Mouse (Mus musculus) brown adipose tissue, adult 24 weeks (tissue): Measurements from ENCODE around the gene Mylk4. TPM values are rescaled to one million over a fixed set of nuclear protein-coding genes. Genes with fewer than 3 reads are reported as not detected.

ENCODE experiments used
- H3K27ac ChIP-seq: fragments of 200-500 bp; replicated peaks from 2 replicates; pipeline ENCODE4 v1.5.1; 2012; ENCODE audit warnings: low read depth, mild to moderate bottlenecking, low read length
- H3K4me1 ChIP-seq: fragments of 200-500 bp; 2 replicates; pipeline ENCODE4 v1.6.1; 2012; ENCODE audit warnings: low read length, mixed read lengths; ENCODE audit not compliant: control insufficient read depth, insufficient read depth, insufficient read length
- H3K4me3 ChIP-seq: fragments of 200-500 bp; 2 replicates; pipeline ENCODE4 v1.5.1; 2012; ENCODE audit warnings: low read depth, mild to moderate bottlenecking, low read length, moderate library complexity; ENCODE audit not compliant: insufficient read depth
- polyA plus RNA-seq: library from polyadenylated mRNA; stranded (reverse); fragments of >200 nt; gene quantifications from 2 replicates; pipeline ENCODE4 v1.2.4, GENCODE M21; 2012; ENCODE audit not compliant: missing spikeins, insufficient read depth, insufficient read length

Mylk4 gene
- polyA plus RNA-seq, 1 experiment, result 2.5 TPM

DNA sequence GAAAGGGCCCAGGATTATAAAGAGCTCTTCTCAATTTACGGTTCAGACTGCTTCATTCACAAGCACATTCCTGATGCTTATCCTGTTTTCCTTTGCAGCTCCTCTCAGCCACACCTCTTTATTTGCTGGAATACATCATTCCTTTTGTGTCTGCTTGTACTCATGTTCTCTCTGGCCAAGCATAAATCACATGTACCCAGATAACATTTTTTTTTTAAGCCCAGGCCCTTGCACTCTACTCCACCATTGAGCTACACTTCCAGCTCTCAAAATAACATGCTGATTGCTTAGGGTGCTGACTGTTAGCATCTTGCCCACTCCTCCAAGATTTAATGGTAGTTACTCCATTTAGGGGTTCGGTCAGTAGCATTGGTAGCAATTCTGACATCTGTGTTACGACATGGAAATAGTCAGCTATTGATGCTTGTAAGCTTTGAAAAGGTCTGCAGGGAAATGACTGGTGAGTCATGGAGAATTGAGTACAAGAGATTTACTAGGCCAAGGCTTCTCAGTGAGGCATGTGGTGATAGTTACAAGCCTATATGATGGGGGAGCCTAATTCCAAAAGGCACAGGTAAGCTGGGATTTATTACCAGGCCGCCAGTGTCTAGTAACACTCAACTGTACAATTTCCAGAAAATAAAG is 20.1 kb upstream of the Mylk4 start:
- no peak overlapping the region for H3K27ac ChIP-seq
- H3K4me3 ChIP-seq, result peak overlapping the region; percentile 34; the same call in 1 of the 2 replicates
- peaks cover 3% of the 10 kb centered on the region; the same call in 1 of the 2 replicates for H3K4me1 ChIP-seq

GRCm38 (mm10) chr13:32802259-32803081 is 18.7 kb upstream of the Mylk4 start, which contains the start of gene D930007J09Rik:
Gene D930007J09Rik (minus strand): TSS chr13:32802849.
- no peak within 1 kb of the TSS; the same call in 1 of the 2 replicates for H3K27ac ChIP-seq
- H3K4me1 ChIP-seq, result peaks cover 3% of the 10 kb centered on the region; the same call in 1 of the 2 replicates
- H3K4me3 ChIP-seq, result peak within 1 kb of the TSS; percentile 75

- peak within 1 kb of the TSS; percentile 42 for H3K27ac ChIP-seq
- peak within 1 kb of the TSS; percentile 75 for H3K4me3 ChIP-seq
- peaks cover 3% of the 10 kb centered on the region; the same call in 1 of the 2 replicates for H3K4me1 ChIP-seq
Observed at GRCm38 (mm10) chr13:32801693-32802221, 18.0 kb upstream of the Mylk4 start, which contains the start of gene Wrnip1. Gene Wrnip1 (plus strand): TSS chr13:32802038.

- Histone ChIP-seq H3K4me3 (no peak overlapping the region), H3K4me1 (peaks cover 3% of the 10 kb centered on the region; the same call in 1 of the 2 replicates), H3K27ac (no peak overlapping the region)
Observed at GRCm38 (mm10) chr13:32800859-32801258, 17.1 kb upstream of the Mylk4 start.

GRCm38 (mm10) chr13:32799131-32799530 is 15.4 kb upstream of the Mylk4 start:
- Histone ChIP-seq H3K4me1 (peaks cover 3% of the 10 kb centered on the region; the same call in 1 of the 2 replicates), H3K27ac (no peak overlapping the region)

GRCm38 (mm10) chr13:32797085-32797484 is 13.3 kb upstream of the Mylk4 start:
- H3K4me3 ChIP-seq, result no peak overlapping the region
- H3K4me1 ChIP-seq, result no peaks in the 10 kb centered on the region; the same call in 1 of the 2 replicates
- H3K27ac ChIP-seq, result no peak overlapping the region

More at GRCm38 (mm10) chr13:32799131-32799530, 15.4 kb upstream of the Mylk4 start:
- H3K4me3 ChIP-seq, result no peak overlapping the region

- H3K4me3 ChIP-seq, result no peak overlapping the region
- no peaks in the 10 kb centered on the region; the same call in 1 of the 2 replicates for H3K4me1 ChIP-seq
- no peak overlapping the region for H3K27ac ChIP-seq
Observed at GRCm38 (mm10) chr13:32795166-32795565, 11.4 kb upstream of the Mylk4 start.

DNA sequence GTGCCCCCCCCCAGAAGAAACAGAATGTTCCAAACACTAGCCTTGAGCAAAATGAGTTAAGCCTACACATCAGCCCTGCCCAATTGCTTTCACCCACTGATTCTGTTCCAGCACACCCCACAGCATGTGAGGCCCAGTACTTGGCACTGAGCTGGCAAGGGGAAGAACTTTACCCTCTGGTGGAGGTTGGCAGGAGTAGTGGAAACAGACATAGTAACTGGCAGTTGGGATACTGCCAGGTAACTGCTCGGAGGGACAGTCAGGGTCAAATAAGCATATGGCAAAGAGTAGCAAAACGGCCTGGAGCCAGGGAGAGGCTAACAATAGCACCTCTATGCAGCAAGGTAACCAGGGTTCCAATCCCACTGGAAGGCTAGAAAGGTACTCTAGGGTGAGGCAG is 10.9 kb upstream of the Mylk4 start:
- Histone ChIP-seq H3K27ac (no peak overlapping the region), H3K4me3 (no peak overlapping the region), H3K4me1 (no peaks in the 10 kb centered on the region; the same call in 1 of the 2 replicates)

DNA sequence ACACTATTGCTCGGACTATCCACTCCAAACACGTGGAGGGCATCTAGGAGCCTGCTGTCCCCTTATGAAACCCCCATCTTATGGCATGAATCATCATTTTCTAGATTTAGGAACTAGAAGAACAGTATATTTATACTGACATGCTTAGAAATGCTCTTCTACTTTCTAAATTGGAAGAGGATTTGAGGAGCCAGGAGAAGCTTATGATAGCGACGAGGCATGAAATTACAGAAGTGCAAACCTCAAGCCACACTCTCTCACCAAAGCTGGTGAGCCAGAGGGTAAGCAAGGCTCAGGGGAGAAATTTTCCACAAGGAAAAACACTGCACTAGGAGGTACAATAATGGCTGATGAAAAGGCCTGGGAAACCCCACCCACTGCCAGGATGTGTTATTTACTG is 6.0 kb upstream of the Mylk4 start:
- H3K4me1 ChIP-seq, result no peaks in the 10 kb centered on the region; the same call in 1 of the 2 replicates
- H3K27ac ChIP-seq, result no peak overlapping the region
- H3K4me3 ChIP-seq, result no peak overlapping the region

DNA sequence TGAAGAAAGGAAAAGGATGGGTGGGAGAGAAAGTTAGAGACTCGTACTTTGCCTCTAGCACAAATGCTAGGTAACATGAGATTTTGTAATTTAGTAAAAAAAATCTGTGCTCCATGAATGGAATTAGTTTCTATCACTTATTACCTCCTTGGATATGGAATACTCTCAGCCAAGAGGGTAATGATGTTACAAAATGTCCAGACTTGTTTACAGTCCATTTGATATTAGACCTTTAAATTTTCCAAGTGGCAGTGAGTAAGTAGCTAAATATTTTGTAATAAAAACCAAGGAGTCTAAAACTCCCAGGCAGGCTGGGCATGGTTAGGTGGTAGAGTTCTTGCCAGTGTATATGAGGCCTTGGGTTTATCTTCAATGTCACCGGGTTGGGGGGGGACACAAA is 3.8 kb upstream of the Mylk4 start:
- Histone ChIP-seq H3K4me3 (no peak overlapping the region), H3K4me1 (no peaks in the 10 kb centered on the region), H3K27ac (no peak overlapping the region)

GRCm38 (mm10) chr13:32783055-32783454 is 699 bp downstream of the Mylk4 start:
- Histone ChIP-seq H3K4me3 (no peak overlapping the region), H3K27ac (no peak overlapping the region), H3K4me1 (no peaks in the 10 kb centered on the region)

GRCm38 (mm10) chr13:32778861-32779260 is 4.9 kb downstream of the Mylk4 start:
- Histone ChIP-seq H3K27ac (no peak overlapping the region), H3K4me1 (peaks cover 3% of the 10 kb centered on the region; the same call in 1 of the 2 replicates), H3K4me3 (no peak overlapping the region)

DNA sequence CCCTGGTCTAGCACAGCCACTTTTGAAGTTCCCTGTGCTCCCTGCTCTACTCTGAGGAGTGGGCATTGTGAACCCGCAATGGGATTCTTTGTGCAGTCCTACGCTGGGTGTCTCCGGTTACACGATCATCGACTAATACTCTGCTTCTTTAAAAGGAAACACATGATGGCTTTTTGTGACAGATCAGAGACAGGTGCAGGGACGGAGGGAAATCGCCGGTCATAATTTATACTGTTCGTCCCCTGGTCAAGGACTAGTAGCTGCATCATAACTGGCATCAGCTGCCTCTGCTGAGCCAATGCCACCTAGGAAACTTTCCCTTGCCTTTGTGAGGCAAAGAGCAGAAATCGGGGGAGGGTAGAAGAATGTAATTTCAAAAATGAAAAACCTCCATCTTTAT is 7.4 kb downstream of the Mylk4 start:
- no peak overlapping the region for H3K27ac ChIP-seq
- H3K4me3 ChIP-seq, result no peak overlapping the region
- H3K4me1 ChIP-seq, result peaks cover 3% of the 10 kb centered on the region; the same call in 1 of the 2 replicates

- Histone ChIP-seq H3K27ac (no peak overlapping the region), H3K4me1 (peaks cover 3% of the 10 kb centered on the region; the same call in 1 of the 2 replicates), H3K4me3 (no peak overlapping the region)
Observed at GRCm38 (mm10) chr13:32775889-32776288, 7.9 kb downstream of the Mylk4 start.

- Histone ChIP-seq H3K4me3 (no peak overlapping the region), H3K27ac (no peak overlapping the region), H3K4me1 (no peaks in the 10 kb centered on the region)
Observed at GRCm38 (mm10) chr13:32769960-32770359, 13.8 kb downstream of the Mylk4 start.
